Mouse (Mus musculus): ENCODE results near the gene Crp.

The Crp gene

GRCm38 (mm10) chr1:172751241-172751640 is 53.4 kb downstream of the Crp start:
- DNase-seq = no peak

DNA sequence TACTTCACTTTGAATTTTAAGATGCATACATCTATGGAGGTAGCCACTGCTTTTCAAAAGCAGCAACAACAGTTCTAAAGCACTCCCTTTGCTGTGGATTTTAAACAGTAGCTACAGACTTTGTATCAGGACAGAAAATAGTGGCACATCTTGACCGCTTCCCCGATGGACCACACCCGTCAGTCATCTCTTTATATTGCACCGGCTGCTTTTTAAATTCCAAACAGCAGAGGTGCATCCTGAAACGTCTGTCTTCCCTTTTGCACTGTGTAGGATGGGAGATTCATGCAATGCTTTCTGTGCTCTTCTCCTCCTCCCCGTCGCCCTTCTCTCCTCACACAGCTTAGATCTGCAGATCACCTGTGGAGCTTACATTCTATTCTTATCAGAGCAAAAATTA is 57.3 kb downstream of the Crp start:
- no peak for DNase-seq

- DNase-seq = no peak
These were observed 61.7 kb downstream of the Crp start for GRCm38 (mm10) chr1:172759525-172759924.

DNA sequence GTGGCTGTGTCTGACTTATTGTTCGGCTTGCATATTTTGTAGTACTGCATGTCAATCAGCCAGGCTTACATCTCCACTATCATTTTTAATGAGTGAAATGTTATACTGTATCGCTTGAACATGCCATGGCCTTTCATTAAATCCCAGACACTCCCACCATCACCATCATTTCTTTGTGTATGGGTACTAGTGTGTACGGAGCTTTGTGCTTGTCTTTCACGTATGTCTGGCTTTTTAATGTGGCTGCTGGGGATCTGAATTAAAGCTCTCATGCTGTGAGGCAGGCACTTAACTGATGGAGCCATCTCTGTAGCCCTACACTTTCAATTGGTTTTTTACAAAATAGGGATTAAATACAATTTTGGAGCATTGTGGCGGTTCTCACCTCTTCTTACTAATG is 81.3 kb downstream of the Crp start:
- DNase-seq = no peak

GRCm38 (mm10) chr1:172785322-172785721 is 87.5 kb downstream of the Crp start:
- no peak for DNase-seq

DNA sequence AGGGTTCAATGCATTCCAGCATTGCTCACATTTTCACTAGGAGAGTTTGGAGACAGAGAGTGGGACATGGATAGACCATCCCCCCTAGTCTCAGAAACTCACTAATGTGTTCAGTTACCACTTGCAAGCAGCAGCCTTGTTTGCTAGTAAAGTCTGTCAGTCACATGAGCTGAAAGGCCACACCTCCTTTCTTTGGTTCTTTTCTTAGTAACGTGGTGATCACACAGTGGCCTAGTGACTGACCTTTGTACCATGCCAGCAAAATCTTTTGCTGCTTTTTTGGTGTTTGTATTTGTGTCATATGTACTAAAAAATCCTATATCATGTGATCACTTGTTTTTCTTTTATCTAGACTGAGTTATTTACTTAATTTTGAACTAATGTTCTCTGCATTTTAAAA is 88.0 kb downstream of the Crp start:
- DNase-seq = no peak

GRCm38 (mm10) chr1:172828975-172829374 is 131.1 kb downstream of the Crp start:
- DNase-seq = no peak

GRCm38 (mm10) chr1:172847044-172847761 is 149.3 kb downstream of the Crp start:
- DNase-seq = no peak

- DNase-seq = no peak
These were observed 150.3 kb downstream of the Crp start for GRCm38 (mm10) chr1:172848171-172848570.

DNA sequence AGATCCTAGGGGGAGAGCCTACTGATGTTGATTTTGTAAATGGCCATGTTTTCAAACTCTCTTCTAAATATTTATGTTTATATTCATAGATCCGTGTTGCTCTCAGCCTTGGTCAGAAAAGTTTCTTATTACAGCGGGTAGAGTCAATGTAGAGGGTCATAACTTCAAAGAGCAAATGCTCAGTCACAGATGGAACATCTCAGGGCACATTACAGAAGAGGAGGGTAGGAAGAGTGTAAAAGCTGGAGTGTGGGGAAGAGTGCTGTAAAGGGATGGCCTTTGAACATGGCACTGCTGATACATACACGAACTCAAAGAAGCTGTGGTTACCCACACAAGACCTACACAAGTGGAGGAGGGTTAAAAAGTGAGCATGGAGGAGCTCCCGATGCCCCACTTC is 177.4 kb downstream of the Crp start:
- DNase-seq = no peak

DNA sequence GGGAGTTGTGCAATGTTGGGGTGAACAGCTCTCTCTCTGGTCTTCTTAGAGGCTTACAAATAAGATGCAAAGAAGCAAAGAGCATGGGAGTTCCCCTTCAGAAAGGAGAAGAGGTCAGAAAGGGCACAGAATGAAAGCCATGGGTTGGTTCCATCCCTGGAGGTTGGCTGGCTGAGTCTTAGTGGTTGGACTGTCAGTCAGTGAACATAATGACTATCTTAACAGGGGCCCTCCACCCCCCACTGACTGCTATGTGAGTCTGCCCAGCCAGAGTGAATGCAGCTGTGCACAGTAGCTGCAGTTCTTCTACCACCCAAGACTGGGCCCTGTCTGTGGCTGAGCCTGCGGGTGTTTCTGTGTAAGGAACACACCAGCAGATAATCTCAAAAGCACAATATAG is 178.8 kb downstream of the Crp start:
- DNase-seq = no peak

Data from thymus, postnatal 14 days (tissue).